Mouse (Mus musculus) spleen, adult 2 months (tissue): ENCODE data around the gene Nrxn1.

ENCODE experiments used
- CTCF ChIP-seq: fragments of 200-500 bp; IDR thresholded peaks from 2 replicates; pipeline ENCODE4 v1.5.1; 2011; ENCODE audit warnings: mild to moderate bottlenecking, inconsistent platforms; ENCODE audit not compliant: insufficient read depth, insufficient read length, insufficient replicate concordance; ENCODE audit errors: extremely low read depth
- POLR2A ChIP-seq: fragments of 200-500 bp; IDR thresholded peaks from 2 replicates; pipeline ENCODE4 v1.6.1; 2011; ENCODE audit warnings: low read depth, low read length, inconsistent platforms

DNA sequence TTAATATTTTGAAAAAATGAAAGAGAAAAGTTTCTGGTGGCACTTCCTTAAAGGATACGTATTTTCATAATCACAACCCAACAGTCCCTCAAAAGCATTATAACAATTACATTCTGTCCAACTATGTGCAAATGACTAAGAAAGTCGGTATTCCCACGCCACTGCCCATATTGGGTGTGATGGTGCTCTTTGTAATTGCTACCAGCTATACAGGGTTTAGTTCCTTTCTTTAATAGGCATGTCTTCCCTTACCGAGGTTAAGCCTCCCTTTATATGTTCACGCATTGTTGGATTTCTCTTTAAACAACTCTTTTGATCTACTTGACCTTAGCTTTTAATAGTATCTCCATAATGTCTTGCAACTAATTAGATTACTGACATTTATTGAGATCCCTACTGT is 18.1 kb downstream of the Nrxn1 start:
- TF ChIP-seq CTCF, result no peak
- no peak for TF ChIP-seq POLR2A
